Comparison of ENCODE assay signal across 7 mouse cellular contexts in genomic region chr6:125231117-125232044, GRCm38 (mm10). TPM values are rescaled to one million over a fixed set of nuclear protein-coding genes. Genes with fewer than 3 reads are reported as not detected.
DNase-seq lines count a peak whose midpoint lies in the region; ATAC-seq lines count a peak whose summit lies in the region.

Tapbpl (minus strand) TSS chr6:125231860.

- ATAC-seq in forebrain, embryonic 15.5 days (replicated peaks), result peak; percentile 74
- peak; percentile 59 for ATAC-seq in hindbrain, embryonic 12.5 days (ENCODE audit: low FRiP score)
- ATAC-seq in megakaryocyte, adult 5-6 weeks (ENCODE audit: poor library complexity, severe bottlenecking), result peak; percentile 81

- no peak within 1 kb of the TSS; the same call in 1 of the 2 replicates for H3K27ac ChIP-seq in forebrain, embryonic 15.5 days (replicated peaks)
- H3K27ac ChIP-seq in hindbrain, embryonic 12.5 days, result peak within 1 kb of the TSS; percentile 71

- DNase-seq in T-cell, adult 2 months (ENCODE audit: low spot score), result peak; percentile 73
- DNase-seq in cerebellum, adult 11-12 months, result peak; percentile 69
- peak; percentile 42 to 50 for DNase-seq in layer of hippocampus, postnatal 36 days
- peak; percentile 58 to 61 for DNase-seq in right cerebral cortex, postnatal 10 days (ENCODE audit: low spot score in 2 of 2)

- peak within 1 kb of the TSS; percentile 40 for H3K4me3 ChIP-seq in forebrain, embryonic 15.5 days
- H3K4me3 ChIP-seq in hindbrain, embryonic 12.5 days, result peak within 1 kb of the TSS; percentile 43

- peaks cover 12% of the 10 kb centered on the region for H3K4me1 ChIP-seq in forebrain, embryonic 15.5 days
- peaks cover 18% of the 10 kb centered on the region for H3K4me1 ChIP-seq in hindbrain, embryonic 12.5 days

- H3K27me3 ChIP-seq in forebrain, embryonic 15.5 days, result no peaks in the 10 kb centered on the region
- H3K27me3 ChIP-seq in hindbrain, embryonic 12.5 days, result no peaks in the 10 kb centered on the region

- no peaks in the 10 kb centered on the region for H3K36me3 ChIP-seq in forebrain, embryonic 15.5 days
- no peaks in the 10 kb centered on the region for H3K36me3 ChIP-seq in hindbrain, embryonic 12.5 days

- H3K4me2 ChIP-seq in forebrain, embryonic 15.5 days (replicated peaks), result peak within 1 kb of the TSS; percentile 75
- H3K4me2 ChIP-seq in hindbrain, embryonic 12.5 days (replicated peaks), result peak within 1 kb of the TSS; percentile 89

- no peaks in the 10 kb centered on the region for H3K9me3 ChIP-seq in forebrain, embryonic 15.5 days
- H3K9me3 ChIP-seq in hindbrain, embryonic 12.5 days (replicated peaks), result no peaks in the 10 kb centered on the region

- 8% methylated on average over 16 of the region's 16 CpGs for WGBS in forebrain, embryonic 15.5 days
- WGBS in hindbrain, embryonic 12.5 days, result 7% methylated on average over 16 of the region's 16 CpGs

- peak within 1 kb of the TSS; percentile 55 for H3K9ac ChIP-seq in forebrain, embryonic 15.5 days (replicated peaks)
- H3K9ac ChIP-seq in hindbrain, embryonic 12.5 days, result peak within 1 kb of the TSS; percentile 69

RNA-seq across cellular contexts. Expression of gene Tapbpl, which starts in this region (rescaled TPM):
- 3.0 and 3.2 TPM in 2 replicates for polyA plus RNA-seq in forebrain, embryonic 15.5 days (2015; fragmentation: Nextera tagmentation; extraction: Ambion mirVana)
- polyA plus RNA-seq in hindbrain, embryonic 12.5 days (2016; fragmentation: Nextera tagmentation; extraction: Ambion mirVana), result 2.5 and 2.9 TPM in 2 replicates
- total RNA-seq in layer of hippocampus, postnatal 36 days (2021), result 1 to 10 TPM; 3.3 TPM
- 6.6 and 8.8 TPM in 2 replicates for total RNA-seq in megakaryocyte, adult 5-6 weeks (2015)
- 19.2 and 21.2 TPM in 2 replicates for total RNA-seq in megakaryocyte, adult 5-6 weeks (2017)
